7 mouse cellular contexts compared by ENCODE assay signal in the genomic region with DNA sequence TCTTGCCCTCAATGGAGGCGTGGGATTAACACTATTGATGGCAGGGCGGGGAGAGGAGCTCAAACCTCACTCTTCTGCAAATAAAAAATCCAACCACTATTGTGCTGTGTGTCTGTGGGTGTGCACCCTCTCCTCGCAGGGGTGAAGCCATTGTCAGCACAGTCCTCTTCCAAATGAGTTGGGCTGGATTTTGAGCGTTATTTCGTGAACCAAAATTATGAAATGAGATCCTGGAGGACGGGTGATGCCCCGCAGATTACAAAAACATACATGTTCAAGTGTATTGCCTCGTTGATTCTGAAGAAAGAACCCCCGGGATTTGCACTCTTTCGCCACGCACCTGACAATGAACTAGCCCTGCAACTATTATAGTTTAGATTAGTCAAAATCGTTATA. TPM values are rescaled to one million over a fixed set of nuclear protein-coding genes. Genes with fewer than 3 reads are reported as not detected.
DNase-seq lines count a peak whose midpoint lies in the region; ATAC-seq and TF ChIP-seq lines count a peak whose summit lies in the region.

No protein-coding gene starts in this region.

- TF ChIP-seq CTCF in small intestine, adult 2 months (IDR thresholded peaks at IDR 0.05; ENCODE audit: extremely low read depth, insufficient read length, insufficient replicate concordance, low read depth, low read length): no peak

- H3K36me3 ChIP-seq in megakaryocyte, embryonic 14.5 days (replicated peaks; ENCODE audit: low read length): no peaks in the 10 kb centered on the region
- H3K36me3 ChIP-seq in forebrain, embryonic 14.5 days (ENCODE audit: control insufficient read depth, insufficient read depth, low read length): no peaks in the 10 kb centered on the region
- H3K36me3 ChIP-seq in intestine, embryonic 16.5 days (ENCODE audit: control insufficient read depth, insufficient read depth, low read length): no peaks in the 10 kb centered on the region
- no peaks in the 10 kb centered on the region for H3K36me3 ChIP-seq in small intestine, adult 2 months (ENCODE audit: control insufficient read depth, insufficient read depth, low read length)

- H3K9me3 ChIP-seq in megakaryocyte, embryonic 14.5 days: no peaks in the 10 kb centered on the region
- H3K9me3 ChIP-seq in forebrain, embryonic 14.5 days (replicated peaks; ENCODE audit: control insufficient read depth, low read length): no peaks in the 10 kb centered on the region
- no peaks in the 10 kb centered on the region for H3K9me3 ChIP-seq in intestine, embryonic 16.5 days (ENCODE audit: control insufficient read depth, low read length)

- WGBS in forebrain, embryonic 14.5 days: 14% methylated on average over 12 of the region's 12 CpGs
- 25% methylated on average over 12 of the region's 12 CpGs for WGBS in intestine, embryonic 16.5 days
- 27% methylated on average over 12 of the region's 12 CpGs for WGBS in small intestine, adult 2 months

- H3K27ac ChIP-seq in forebrain, embryonic 14.5 days (ENCODE audit: low read depth, low read length): no peak overlapping the region
- H3K27ac ChIP-seq in intestine, embryonic 16.5 days (ENCODE audit: low read length): no peak overlapping the region
- H3K27ac ChIP-seq in small intestine, adult 2 months (ENCODE audit: insufficient read depth, low read depth, low read length): no peak overlapping the region

- no peak for DNase-seq in forebrain, embryonic 14.5 days (ENCODE audit: low spot score)
- no peak for DNase-seq in adrenal gland, postnatal 14 days

- peak overlapping the region; percentile 36 for H3K4me2 ChIP-seq in forebrain, embryonic 14.5 days (ENCODE audit: low read length)
- H3K4me2 ChIP-seq in intestine, embryonic 16.5 days (ENCODE audit: low read depth, low read length): peak overlapping the region; percentile 59

- ATAC-seq in megakaryocyte, adult 5-6 weeks (ENCODE audit: poor library complexity, severe bottlenecking): no peak
- ATAC-seq in forebrain, embryonic 14.5 days: no peak
- ATAC-seq in intestine, embryonic 16.5 days: no peak
- ATAC-seq in cerebellum, adult (ENCODE audit: insufficient number of reproducible peaks, low FRiP score, low TSS enrichment): no peak

- peaks cover 79% of the 10 kb centered on the region for H3K27me3 ChIP-seq in megakaryocyte, embryonic 14.5 days (replicated peaks)
- H3K27me3 ChIP-seq in forebrain, embryonic 14.5 days (replicated peaks; ENCODE audit: control insufficient read depth, insufficient read depth, low read length): peaks cover 71% of the 10 kb centered on the region
- peaks cover 60% of the 10 kb centered on the region for H3K27me3 ChIP-seq in intestine, embryonic 16.5 days (replicated peaks; ENCODE audit: control insufficient read depth, insufficient read depth, low read length)
- H3K27me3 ChIP-seq in small intestine, adult 2 months (ENCODE audit: control insufficient read depth, insufficient read depth, low read length): peaks cover 64% of the 10 kb centered on the region

- H3K9ac ChIP-seq in forebrain, embryonic 14.5 days (ENCODE audit: low read length): no peak overlapping the region
- no peak overlapping the region for H3K9ac ChIP-seq in intestine, embryonic 16.5 days (ENCODE audit: low read depth, low read length)

- no peak for TF ChIP-seq POLR2A in small intestine, adult 2 months (IDR thresholded peaks at IDR 0.05; ENCODE audit: low read depth, low read length)

- peak overlapping the region; percentile 7 for H3K4me3 ChIP-seq in megakaryocyte, embryonic 14.5 days (replicated peaks)
- H3K4me3 ChIP-seq in forebrain, embryonic 14.5 days (ENCODE audit: low read depth, low read length): 0 out of 2 replicates have a peak overlapping the region, but pooled peaks have one; percentile 17
- H3K4me3 ChIP-seq in intestine, embryonic 16.5 days (ENCODE audit: low read length): peak overlapping the region; percentile 43
- peak overlapping the region; percentile 61 for H3K4me3 ChIP-seq in small intestine, adult 2 months (ENCODE audit: low read depth, low read length)

- peaks cover 41% of the 10 kb centered on the region for H3K4me1 ChIP-seq in megakaryocyte, embryonic 14.5 days
- H3K4me1 ChIP-seq in forebrain, embryonic 14.5 days (ENCODE audit: control insufficient read depth, insufficient read depth, low read length): peaks cover 3% of the 10 kb centered on the region; the same call in 1 of the 2 replicates
- peaks cover 38% of the 10 kb centered on the region for H3K4me1 ChIP-seq in intestine, embryonic 16.5 days (ENCODE audit: control insufficient read depth, insufficient read depth, low read length)
- H3K4me1 ChIP-seq in small intestine, adult 2 months (ENCODE audit: control insufficient read depth, insufficient read depth, insufficient read length, low read length): peaks cover 15% of the 10 kb centered on the region

RNA-seq across cellular contexts. Expression of gene Gfi1, which starts 1.2 kb away (rescaled TPM):
- polyA plus RNA-seq in megakaryocyte, embryonic 14.5 days (2012; ENCODE audit: insufficient read depth, low replicate concordance): 2.7 TPM in 1 of 2 replicates, not detected in the other
- total RNA-seq in megakaryocyte, adult 5-6 weeks (2015): 1.0 and 3.6 TPM in 2 replicates
- total RNA-seq in megakaryocyte, adult 5-6 weeks (2017): 2.2 and 3.7 TPM in 2 replicates
- polyA plus RNA-seq in forebrain, embryonic 14.5 days (2014; fragmentation: Nextera tagmentation; extraction: Ambion mirVana): not detected in 2 replicates
- 0.92 and 1.1 TPM in 2 replicates for polyA plus RNA-seq in intestine, embryonic 16.5 days (2015; fragmentation: Nextera tagmentation; extraction: Ambion mirVana)
- polyA plus RNA-seq in small intestine, adult 2 months (2012; rRNA removed): 7.9 and 8.7 TPM in 2 replicates
- total RNA-seq in adrenal gland, postnatal 14 days (2021): 0.30 and 0.56 TPM in 2 replicates

Comparison
In these comparisons a context has a peak if more than half of its experiments do, and no peak if none do; other contexts are left out.
1. H3K4me3 ChIP-seq: peak in every context shown above with its lines; median percentile 61 in small intestine, adult 2 months; 43 in intestine, embryonic 16.5 days; 17 in forebrain, embryonic 14.5 days; 7 in megakaryocyte, embryonic 14.5 days.